Mouse (Mus musculus): Measurements from ENCODE around the gene Cntfr. TPM values are rescaled to one million over a fixed set of nuclear protein-coding genes. Genes with fewer than 3 reads are reported as not detected.

Cntfr gene
- polyA plus RNA-seq, 1 experiment from 2014 or later: 1.1 TPM

DNA sequence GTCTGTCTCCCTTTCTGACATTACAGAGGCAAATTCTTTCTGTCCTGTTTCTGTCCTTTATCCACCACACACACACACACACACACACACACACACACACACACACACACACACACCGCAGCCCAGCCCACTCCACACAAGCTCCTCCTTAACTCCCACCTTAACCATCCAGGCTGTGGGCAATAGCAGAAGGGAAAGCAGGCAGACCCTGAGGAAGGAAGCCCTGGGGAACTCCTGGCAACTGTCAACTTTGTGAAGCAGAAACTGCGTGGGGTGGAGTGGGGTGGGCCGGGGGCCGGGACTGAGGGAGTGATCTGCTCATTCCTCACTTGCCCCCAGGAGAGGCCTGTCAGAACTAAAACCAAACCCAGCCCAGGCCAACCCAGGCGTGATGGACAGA, 25.4 kb downstream of the Cntfr start:
- no peak overlapping the region for H3K4me2 ChIP-seq (replicated peaks; ENCODE audit: low read depth, low read length)
- H3K9me3 ChIP-seq (ENCODE audit: low read length): no peaks in the 10 kb centered on the region
- DNase-seq (ENCODE audit: low spot score): no peak
- no peaks in the 10 kb centered on the region for H3K27me3 ChIP-seq (replicated peaks; ENCODE audit: insufficient read depth, low read length)
- WGBS: 46% methylated on average over 5 of the region's 5 CpGs
- H3K9ac ChIP-seq (replicated peaks; ENCODE audit: low read depth): no peak overlapping the region
- no peak overlapping the region for H3K27ac ChIP-seq (ENCODE audit: low read length)
- no peak for ATAC-seq
- H3K36me3 ChIP-seq (ENCODE audit: insufficient read depth, low read length): no peaks in the 10 kb centered on the region
- H3K4me3 ChIP-seq (ENCODE audit: low read depth, low read length): no peak overlapping the region
- no peaks in the 10 kb centered on the region for H3K4me1 ChIP-seq (ENCODE audit: insufficient read depth, low read depth, low read length)
- TF ChIP-seq CTCF (IDR thresholded peaks at IDR 0.05): no peak
- no peak for TF ChIP-seq EP300 (IDR thresholded peaks at IDR 0.05)

- no peaks in the 10 kb centered on the region for H3K27me3 ChIP-seq (replicated peaks; ENCODE audit: insufficient read depth, low read length)
These were observed 26.1 kb downstream of the Cntfr start for GRCm38 (mm10) chr4:41670836-41671235.

GRCm38 (mm10) chr4:41666646-41667045, 30.2 kb downstream of the Cntfr start:
- TF ChIP-seq EP300 (IDR thresholded peaks at IDR 0.05) (no peak), CTCF (IDR thresholded peaks at IDR 0.05) (no peak)
- H3K27me3 ChIP-seq (replicated peaks; ENCODE audit: insufficient read depth, low read length): no peaks in the 10 kb centered on the region
- no peak overlapping the region for H3K4me2 ChIP-seq (replicated peaks; ENCODE audit: low read depth, low read length)
- ATAC-seq (no peak), DNase-seq (ENCODE audit: low spot score) (no peak)
- no peak overlapping the region for H3K27ac ChIP-seq (ENCODE audit: low read length)
- no peaks in the 10 kb centered on the region; the same call in 1 of the 2 replicates for H3K4me1 ChIP-seq (ENCODE audit: insufficient read depth, low read depth, low read length)
- 85% methylated on average over 9 of the region's 11 CpGs for WGBS
- no peaks in the 10 kb centered on the region for H3K9me3 ChIP-seq (ENCODE audit: low read length)
- H3K36me3 ChIP-seq (ENCODE audit: insufficient read depth, low read length): no peaks in the 10 kb centered on the region
- H3K9ac ChIP-seq (replicated peaks; ENCODE audit: low read depth): no peak overlapping the region
- no peak overlapping the region for H3K4me3 ChIP-seq (ENCODE audit: low read depth, low read length)

More at GRCm38 (mm10) chr4:41670836-41671235, 26.1 kb downstream of the Cntfr start:
- Histone ChIP-seq H3K9ac (replicated peaks; ENCODE audit: low read depth) (no peak overlapping the region), H3K4me2 (replicated peaks; ENCODE audit: low read depth, low read length) (no peak overlapping the region), H3K27ac (ENCODE audit: low read length) (no peak overlapping the region), H3K4me3 (ENCODE audit: low read depth, low read length) (no peak overlapping the region), H3K36me3 (ENCODE audit: insufficient read depth, low read length) (no peaks in the 10 kb centered on the region), H3K4me1 (ENCODE audit: insufficient read depth, low read depth, low read length) (no peaks in the 10 kb centered on the region), H3K9me3 (ENCODE audit: low read length) (no peaks in the 10 kb centered on the region)
- no peak for TF ChIP-seq CTCF (IDR thresholded peaks at IDR 0.05)
- no peak for TF ChIP-seq EP300 (IDR thresholded peaks at IDR 0.05)
- 81% methylated on average over 18 of the region's 18 CpGs for WGBS
- ATAC-seq (no peak), DNase-seq (ENCODE audit: low spot score) (no peak)

- H3K36me3 ChIP-seq (ENCODE audit: insufficient read depth, low read length): no peaks in the 10 kb centered on the region
- H3K9ac ChIP-seq (replicated peaks; ENCODE audit: low read depth): no peak overlapping the region
- 14% methylated on average over 1 of the region's 8 CpGs for WGBS
- H3K4me3 ChIP-seq (ENCODE audit: low read depth, low read length): no peak overlapping the region
- H3K9me3 ChIP-seq (ENCODE audit: low read length): no peaks in the 10 kb centered on the region
- no peak overlapping the region for H3K4me2 ChIP-seq (replicated peaks; ENCODE audit: low read depth, low read length)
- no peak overlapping the region for H3K27ac ChIP-seq (ENCODE audit: low read length)
- no peaks in the 10 kb centered on the region for H3K27me3 ChIP-seq (replicated peaks; ENCODE audit: insufficient read depth, low read length)
- DNase-seq (ENCODE audit: low spot score): no peak
- no peaks in the 10 kb centered on the region; the same call in 1 of the 2 replicates for H3K4me1 ChIP-seq (ENCODE audit: insufficient read depth, low read depth, low read length)
- no peak for TF ChIP-seq EP300 (IDR thresholded peaks at IDR 0.05)
- TF ChIP-seq CTCF (IDR thresholded peaks at IDR 0.05): no peak
- ATAC-seq: peak; percentile 41; the same call in 1 of the 2 replicates
These were observed 31.7 kb downstream of the Cntfr start for GRCm38 (mm10) chr4:41665009-41665675.

GRCm38 (mm10) chr4:41664533-41664932, 32.4 kb downstream of the Cntfr start:
- ATAC-seq (no peak), DNase-seq (ENCODE audit: low spot score) (no peak)
- no peaks in the 10 kb centered on the region for H3K9me3 ChIP-seq (ENCODE audit: low read length)
- 38% methylated on average over 7 of the region's 7 CpGs for WGBS
- no peak overlapping the region for H3K4me3 ChIP-seq (ENCODE audit: low read depth, low read length)
- H3K27me3 ChIP-seq (replicated peaks; ENCODE audit: insufficient read depth, low read length): no peaks in the 10 kb centered on the region
- no peaks in the 10 kb centered on the region for H3K36me3 ChIP-seq (ENCODE audit: insufficient read depth, low read length)
- H3K4me1 ChIP-seq (ENCODE audit: insufficient read depth, low read depth, low read length): no peaks in the 10 kb centered on the region; the same call in 1 of the 2 replicates
- TF ChIP-seq CTCF (IDR thresholded peaks at IDR 0.05): no peak
- no peak for TF ChIP-seq EP300 (IDR thresholded peaks at IDR 0.05)
- no peak overlapping the region for H3K9ac ChIP-seq (replicated peaks; ENCODE audit: low read depth)
- H3K27ac ChIP-seq (ENCODE audit: low read length): no peak overlapping the region
- no peak overlapping the region for H3K4me2 ChIP-seq (replicated peaks; ENCODE audit: low read depth, low read length)

DNA sequence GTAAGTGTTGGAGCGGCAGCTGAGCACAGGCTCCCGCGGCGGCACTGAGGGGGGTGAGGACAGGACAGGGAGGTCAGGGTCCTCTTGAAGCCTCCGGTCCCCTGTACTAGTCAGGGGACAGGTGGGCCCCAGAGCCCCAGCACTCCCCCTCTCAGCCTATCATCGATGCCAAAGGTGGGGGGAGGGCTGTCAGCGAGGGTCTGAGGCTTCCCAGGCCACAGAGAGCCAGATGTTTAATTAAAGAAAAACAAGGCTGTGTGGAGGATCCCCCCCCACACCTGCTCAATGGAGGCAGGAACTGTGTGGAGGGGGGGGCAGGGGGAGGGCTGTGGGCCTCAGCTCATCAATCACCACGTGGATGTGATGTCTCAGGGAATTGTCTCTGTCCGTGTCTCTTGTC, 33.3 kb downstream of the Cntfr start:
- H3K27ac ChIP-seq (ENCODE audit: low read length): no peak overlapping the region
- H3K36me3 ChIP-seq (ENCODE audit: insufficient read depth, low read length): no peaks in the 10 kb centered on the region
- H3K9me3 ChIP-seq (ENCODE audit: low read length): no peaks in the 10 kb centered on the region
- H3K4me1 ChIP-seq (ENCODE audit: insufficient read depth, low read depth, low read length): no peaks in the 10 kb centered on the region; the same call in 1 of the 2 replicates
- ATAC-seq: no peak
- no peak overlapping the region for H3K9ac ChIP-seq (replicated peaks; ENCODE audit: low read depth)
- 37% methylated on average over 9 of the region's 9 CpGs for WGBS
- no peak overlapping the region for H3K4me2 ChIP-seq (replicated peaks; ENCODE audit: low read depth, low read length)
- no peak overlapping the region for H3K4me3 ChIP-seq (ENCODE audit: low read depth, low read length)
- DNase-seq (ENCODE audit: low spot score): no peak
- no peaks in the 10 kb centered on the region for H3K27me3 ChIP-seq (replicated peaks; ENCODE audit: insufficient read depth, low read length)
- TF ChIP-seq EP300 (IDR thresholded peaks at IDR 0.05) (no peak), CTCF (IDR thresholded peaks at IDR 0.05) (no peak)
